ENCODE assay signal across 9 mouse cellular contexts in genomic region chr8:79583326-79583725, GRCm38 (mm10). TPM values are rescaled to one million over a fixed set of nuclear protein-coding genes. Genes with fewer than 3 reads are reported as not detected.
DNase-seq lines count a peak whose midpoint lies in the region; ATAC-seq and TF ChIP-seq lines count a peak whose summit lies in the region.
"Had no signal": no experiment of that assay in that cellular context is flagged by ENCODE, and none has a peak within 500 bp of the region (broad histone marks: within the 10 kb centered on the region; RNA-seq: fewer than 3 reads in every experiment).

No protein-coding gene starts in this region.

- TF ChIP-seq POLR2A in thymus, adult 2 months (IDR thresholded peaks at IDR 0.05; ENCODE audit: control insufficient read depth, extremely low read depth, insufficient read depth, low read length, poor library complexity) = no peak

- H3K27ac ChIP-seq in embryonic facial prominence, embryonic 11.5 days (replicated peaks; ENCODE audit: low read depth, low read length) = no peak overlapping the region
- no peak overlapping the region for H3K27ac ChIP-seq in embryonic facial prominence, embryonic 10.5 days (replicated peaks)
- H3K27ac ChIP-seq in thymus, adult 2 months (ENCODE audit: control insufficient read depth, insufficient read depth, low read length) = no peak overlapping the region
- H3K27ac ChIP-seq: hindbrain, embryonic 15.5 days had no signal

- no peaks in the 10 kb centered on the region for H3K9me3 ChIP-seq in embryonic facial prominence, embryonic 11.5 days (replicated peaks; ENCODE audit: control insufficient read depth, low read length)
- H3K9me3 ChIP-seq in embryonic facial prominence, embryonic 10.5 days = no peaks in the 10 kb centered on the region
- H3K9me3 ChIP-seq: hindbrain, embryonic 15.5 days had no signal

- H3K4me1 ChIP-seq in embryonic facial prominence, embryonic 11.5 days (ENCODE audit: control insufficient read depth, insufficient read depth, low read length) = no peaks in the 10 kb centered on the region
- H3K4me1 ChIP-seq in embryonic facial prominence, embryonic 10.5 days = no peaks in the 10 kb centered on the region
- no peaks in the 10 kb centered on the region for H3K4me1 ChIP-seq in thymus, adult 2 months (replicated peaks; ENCODE audit: control insufficient read depth, insufficient read depth, low read length)
- H3K4me1 ChIP-seq: hindbrain, embryonic 15.5 days had no signal

- DNase-seq in embryonic facial prominence, embryonic 11.5 days (ENCODE audit: low spot score) = peak; percentile 15
- DNase-seq in embryonic facial prominence, embryonic 10.5 days (ENCODE audit: low spot score) = no peak
- DNase-seq in thymus, adult 2 months = peak; percentile 16
- DNase-seq in thymus, adult 18-20 months = no peak
- peak; percentile 53 for DNase-seq in heart, postnatal 4 days
- peak; percentile 17 for DNase-seq in thymus, postnatal 4 days
- DNase-seq in neural tube, embryonic 10.5 days (ENCODE audit: extremely low spot score, low spot score) = no peak
- DNase-seq in right cerebral cortex, postnatal 36 days (ENCODE audit: low spot score in 2 of 2) = no peak

- no peaks in the 10 kb centered on the region for H3K27me3 ChIP-seq in embryonic facial prominence, embryonic 11.5 days (ENCODE audit: control insufficient read depth, insufficient read depth, low read length)
- H3K27me3 ChIP-seq in embryonic facial prominence, embryonic 10.5 days (replicated peaks; ENCODE audit: low read depth, poor library complexity, severe bottlenecking) = no peaks in the 10 kb centered on the region
- no peaks in the 10 kb centered on the region for H3K27me3 ChIP-seq in thymus, adult 2 months (ENCODE audit: control insufficient read depth, insufficient read depth, low read length)
- H3K27me3 ChIP-seq: hindbrain, embryonic 15.5 days had no signal

- H3K4me2 ChIP-seq in embryonic facial prominence, embryonic 11.5 days (ENCODE audit: low read depth, low read length) = no peak overlapping the region
- H3K4me2 ChIP-seq: hindbrain, embryonic 15.5 days had no signal

- no peak for TF ChIP-seq CTCF in thymus, adult 2 months (IDR thresholded peaks at IDR 0.05; ENCODE audit: borderline replicate concordance, control insufficient read depth, extremely low read depth, insufficient read depth, low read length, poor library complexity)

- no peak for ATAC-seq in embryonic facial prominence, embryonic 11.5 days (replicated peaks; ENCODE audit: insufficient number of reproducible peaks, low FRiP score, low TSS enrichment, low read depth)

- 40% methylated on average over 6 of the region's 6 CpGs for WGBS in embryonic facial prominence, embryonic 11.5 days
- WGBS in embryonic facial prominence, embryonic 10.5 days = 43% methylated on average over 6 of the region's 6 CpGs
- whole genome bisulfite sequencing in thymus, adult 2 months = 35% methylated on average over 6 of the region's 6 CpGs

- H3K4me3 ChIP-seq in embryonic facial prominence, embryonic 11.5 days (ENCODE audit: low read depth, low read length) = no peak overlapping the region
- no peak overlapping the region for H3K4me3 ChIP-seq in embryonic facial prominence, embryonic 10.5 days
- H3K4me3 ChIP-seq in thymus, adult 2 months (ENCODE audit: control insufficient read depth, insufficient read depth, low read length) = no peak overlapping the region
- H3K4me3 ChIP-seq: hindbrain, embryonic 15.5 days had no signal

- H3K36me3 ChIP-seq in embryonic facial prominence, embryonic 11.5 days (replicated peaks; ENCODE audit: control insufficient read depth, insufficient read depth, low read depth, low read length) = no peaks in the 10 kb centered on the region
- H3K36me3 ChIP-seq in embryonic facial prominence, embryonic 10.5 days (replicated peaks) = no peaks in the 10 kb centered on the region
- no peaks in the 10 kb centered on the region for H3K36me3 ChIP-seq in thymus, adult 2 months (ENCODE audit: control insufficient read depth, insufficient read depth, low read length)
- H3K36me3 ChIP-seq: hindbrain, embryonic 15.5 days had no signal

- no peak overlapping the region for H3K9ac ChIP-seq in embryonic facial prominence, embryonic 11.5 days (replicated peaks; ENCODE audit: low read length)
- H3K9ac ChIP-seq: hindbrain, embryonic 15.5 days had no signal

RNA-seq across cellular contexts. Expression of gene Otud4, which starts 56.1 kb away (rescaled TPM):
- polyA plus RNA-seq in embryonic facial prominence, embryonic 11.5 days (2014; fragmentation: Nextera tagmentation; extraction: Ambion mirVana) = 19.5 and 22.9 TPM in 2 replicates
- 16.1 and 17.8 TPM in 2 replicates for polyA plus RNA-seq in embryonic facial prominence, embryonic 10.5 days (2016; fragmentation: Nextera tagmentation; extraction: Ambion mirVana)
- 55.1 and 57.4 TPM in 2 replicates for polyA plus RNA-seq in thymus, adult 2 months (2012; rRNA removed)
- total RNA-seq in heart, postnatal 4 days (2021) = 10 to 100 TPM; 44.6 to 50.3 TPM

Comparison
In these comparisons a context has a peak if more than half of its experiments do, and no peak if none do; other contexts are left out.
1. DNase-seq: peak in embryonic facial prominence, embryonic 11.5 days (single experiment), thymus, adult 2 months (single experiment), heart, postnatal 4 days (single experiment) and thymus, postnatal 4 days (single experiment); none in embryonic facial prominence, embryonic 10.5 days (single experiment), thymus, adult 18-20 months (0 of 2), neural tube, embryonic 10.5 days (single experiment) and right cerebral cortex, postnatal 36 days (0 of 2).